Mouse (Mus musculus) E14TG2a.4 (cell line): ENCODE measurements around the gene Pi4kb.
"Not testable (repeated sequence)": the region's sequence is repeated elsewhere in the genome, so short reads cannot be mapped to it uniquely, and the experiment has no call there.

ENCODE experiments used
- H3K27me3 ChIP-seq: 2 replicates; pipeline ENCODE4 v1.6.1; 2014; ENCODE audit warnings: low read length, control low read depth; ENCODE audit not compliant: insufficient read depth
- H3K36me3 ChIP-seq: 2 replicates; pipeline ENCODE4 v1.6.1; 2014; ENCODE audit warnings: low read length, control low read depth; ENCODE audit not compliant: insufficient read depth
- H3K4me1 ChIP-seq: replicated peaks from 2 replicates; pipeline ENCODE4 v1.6.1; 2014; ENCODE audit warnings: low read depth, low read length, control low read depth
- H3K4me3 ChIP-seq: replicated peaks from 2 replicates; pipeline ENCODE4 v1.5.1; 2014; ENCODE audit warnings: mild to moderate bottlenecking, low read length
- H3K9me3 ChIP-seq: 2 replicates; pipeline ENCODE4 v1.6.1; 2014; ENCODE audit warnings: low read length, control low read depth
- CTCF ChIP-seq: conservative IDR thresholded peaks from 2 replicates; pipeline ENCODE4 v1.5.1; 2014; ENCODE audit warnings: low read length
- NANOG ChIP-seq: IDR thresholded peaks from 2 replicates; pipeline ENCODE4 v1.6.1; 2014; ENCODE audit warnings: borderline replicate concordance, low read length, mixed read lengths
- POU5F1 ChIP-seq: IDR thresholded peaks from 2 replicates; pipeline ENCODE4 v1.6.1; 2014; ENCODE audit warnings: low read length, borderline replicate concordance

Pi4kb gene

DNA sequence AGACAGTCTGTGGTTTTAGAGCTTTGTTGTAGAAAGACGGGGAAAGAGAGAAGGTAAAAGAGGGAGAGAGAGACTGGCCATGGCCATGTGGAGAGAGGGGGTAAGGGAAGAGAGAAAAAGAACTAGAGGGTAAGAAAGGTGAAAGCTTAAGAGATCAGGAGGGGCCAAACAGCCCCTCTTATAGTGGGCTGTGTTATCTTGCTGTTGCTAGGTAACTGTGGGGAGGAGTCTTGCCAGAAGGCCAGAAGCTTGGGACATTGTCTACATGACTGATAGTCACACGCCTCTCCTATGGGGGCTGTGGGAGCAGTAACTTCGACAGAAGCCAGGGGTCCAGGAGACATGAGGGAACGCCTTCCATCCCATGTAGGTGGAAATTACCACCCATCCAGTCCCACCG lies 50.7 kb downstream of the Pi4kb start:
- Histone ChIP-seq H3K4me1 (peaks cover 37% of the 10 kb centered on the region), H3K27me3 (no peaks in the 10 kb centered on the region), H3K9me3 (no peaks in the 10 kb centered on the region), H3K36me3 (peaks cover 16% of the 10 kb centered on the region), H3K4me3 (peak overlapping the region; percentile 26; the same call in 1 of the 2 replicates)
- TF ChIP-seq CTCF, result no peak
- no peak for TF ChIP-seq POU5F1
- TF ChIP-seq NANOG, result no peak

DNA sequence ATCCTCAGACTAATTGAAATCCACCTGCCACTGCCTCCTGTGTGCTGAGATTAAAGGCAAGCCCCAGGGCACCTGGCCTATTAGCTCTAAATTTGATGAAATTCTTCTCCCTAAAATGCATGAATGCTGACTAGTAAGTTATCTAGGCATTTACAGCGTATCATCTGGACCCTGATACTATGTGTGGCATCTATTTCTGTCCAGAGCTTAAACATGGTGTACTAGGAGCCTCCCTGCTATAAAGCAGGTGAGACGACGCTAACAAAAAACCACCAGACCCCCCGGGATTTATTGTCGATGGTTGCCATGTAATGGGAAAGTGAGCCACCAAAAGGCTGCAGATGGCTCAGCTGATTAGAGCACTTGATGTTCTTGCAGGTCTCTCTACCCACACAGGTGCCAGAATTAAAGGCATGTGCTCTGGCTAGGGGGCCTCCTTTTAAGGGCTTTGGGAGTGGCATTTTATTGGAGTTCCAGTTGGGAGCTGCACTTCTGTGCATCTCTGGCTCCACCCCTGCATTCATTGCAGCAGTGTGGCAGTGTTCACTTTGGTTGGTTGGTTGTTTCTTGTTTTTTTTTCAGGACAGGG lies 52.6 kb downstream of the Pi4kb start:
- peaks cover 35% of the 10 kb centered on the region for H3K36me3 ChIP-seq
- H3K4me3 ChIP-seq, result no peak overlapping the region
- no peaks in the 10 kb centered on the region for H3K27me3 ChIP-seq
- H3K4me1 ChIP-seq, result peaks cover 44% of the 10 kb centered on the region
- no peaks in the 10 kb centered on the region for H3K9me3 ChIP-seq
- no peak for TF ChIP-seq NANOG
- TF ChIP-seq POU5F1, result no peak
- no peak for TF ChIP-seq CTCF

DNA sequence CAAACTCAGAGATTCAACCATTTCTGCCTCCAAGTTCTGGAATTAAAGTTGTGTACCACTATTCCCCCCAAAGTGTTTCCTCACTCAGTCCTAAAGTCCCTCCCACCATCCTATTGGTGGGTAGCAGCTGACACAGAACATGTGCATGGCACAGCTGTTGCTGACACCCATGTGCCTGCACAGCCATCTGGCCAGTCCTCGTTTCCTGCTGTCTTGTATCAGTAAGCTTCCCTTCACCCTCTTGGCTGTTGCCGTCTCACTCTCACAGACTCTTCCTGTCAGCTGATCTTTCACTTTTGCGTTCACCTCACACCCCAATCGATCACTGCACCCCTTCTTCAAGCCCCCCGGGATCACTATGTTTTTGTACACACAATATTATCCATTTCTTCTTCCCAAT lies 53.2 kb downstream of the Pi4kb start:
- TF ChIP-seq POU5F1, result no peak
- Histone ChIP-seq H3K4me1 (peaks cover 44% of the 10 kb centered on the region), H3K4me3 (no peak overlapping the region), H3K27me3 (no peaks in the 10 kb centered on the region), H3K9me3 (no peaks in the 10 kb centered on the region), H3K36me3 (peaks cover 41% of the 10 kb centered on the region)

DNA sequence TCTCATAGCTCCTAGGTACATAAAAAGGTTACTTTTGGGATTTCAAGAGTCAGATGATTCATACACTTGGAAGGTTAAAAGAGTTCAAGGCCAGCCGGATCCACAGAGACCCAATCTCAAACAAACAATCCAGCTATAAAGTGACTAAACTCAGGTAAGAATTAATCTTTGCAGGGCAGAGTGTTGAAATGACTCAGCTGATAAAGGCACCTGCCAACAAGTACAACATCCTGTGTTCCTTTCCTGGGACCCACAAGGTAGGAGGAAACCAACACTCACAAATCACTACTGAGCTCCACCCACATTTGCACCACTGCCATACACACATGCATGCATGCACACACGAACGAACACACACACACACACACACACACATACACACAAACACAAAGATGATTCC lies 54.1 kb downstream of the Pi4kb start:
- peaks cover 50% of the 10 kb centered on the region for H3K36me3 ChIP-seq
- TF ChIP-seq CTCF (no peak), POU5F1 (no peak), NANOG (no peak)
- H3K9me3 ChIP-seq, result no peaks in the 10 kb centered on the region
- no peaks in the 10 kb centered on the region for H3K27me3 ChIP-seq
- H3K4me1 ChIP-seq, result peaks cover 44% of the 10 kb centered on the region
- H3K4me3 ChIP-seq, result no peak overlapping the region

DNA sequence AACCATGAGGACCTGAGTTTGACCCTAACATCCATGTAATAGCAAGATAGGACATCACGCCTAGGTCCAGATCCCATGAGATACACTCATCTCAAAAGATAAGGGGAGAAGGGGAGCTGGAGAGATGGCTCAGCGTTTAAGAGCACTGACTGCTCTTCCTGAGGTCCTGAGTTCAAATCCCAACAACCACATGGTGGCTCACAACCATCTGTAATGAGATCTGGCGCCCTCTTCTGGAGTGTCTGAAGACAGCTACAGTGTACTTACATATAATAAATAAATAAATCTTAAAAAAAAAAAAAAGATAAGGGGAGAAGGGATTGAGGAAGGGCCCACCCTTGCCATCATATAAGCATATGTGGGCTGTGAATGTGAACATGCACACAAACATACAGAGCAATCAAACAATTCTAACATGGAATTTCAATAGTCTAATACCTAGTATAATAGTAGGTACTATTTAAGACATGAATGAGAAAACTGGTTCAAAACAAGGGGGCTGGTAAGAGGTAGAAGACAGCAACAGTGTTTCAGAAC lies 54.8 kb downstream of the Pi4kb start:
- Histone ChIP-seq H3K36me3 (peaks cover 57% of the 10 kb centered on the region), H3K4me1 (peaks cover 41% of the 10 kb centered on the region)
- peak; percentile 26 for TF ChIP-seq CTCF
- not testable (repeated sequence) for H3K9me3 ChIP-seq, H3K4me3 ChIP-seq, H3K27me3 ChIP-seq

DNA sequence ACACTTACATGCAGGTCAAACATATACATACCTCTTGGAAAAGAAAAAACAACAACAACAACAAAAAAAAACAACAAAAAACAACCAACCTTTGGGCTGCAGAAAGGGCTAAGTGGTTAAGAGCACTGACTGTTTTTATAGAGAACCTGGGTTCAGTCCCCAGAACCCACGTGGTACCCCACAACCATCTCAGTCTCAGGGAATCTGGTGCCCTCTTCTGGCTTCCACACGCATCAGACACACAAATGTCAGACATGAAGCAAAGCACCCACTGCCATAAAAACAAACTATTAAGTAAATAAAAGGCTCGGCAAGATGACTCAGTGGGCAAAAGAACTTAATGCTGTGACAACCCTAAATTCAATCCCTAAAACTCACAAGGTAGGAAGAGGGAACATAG lies 55.4 kb downstream of the Pi4kb start:
- H3K4me1 ChIP-seq, result peaks cover 39% of the 10 kb centered on the region
- no peaks in the 10 kb centered on the region for H3K27me3 ChIP-seq
- peaks cover 63% of the 10 kb centered on the region for H3K36me3 ChIP-seq
- no peak for TF ChIP-seq CTCF
- no peak for TF ChIP-seq NANOG
- no peak for TF ChIP-seq POU5F1
- H3K9me3 ChIP-seq, result no peaks in the 10 kb centered on the region
- H3K4me3 ChIP-seq, result no peak overlapping the region

DNA sequence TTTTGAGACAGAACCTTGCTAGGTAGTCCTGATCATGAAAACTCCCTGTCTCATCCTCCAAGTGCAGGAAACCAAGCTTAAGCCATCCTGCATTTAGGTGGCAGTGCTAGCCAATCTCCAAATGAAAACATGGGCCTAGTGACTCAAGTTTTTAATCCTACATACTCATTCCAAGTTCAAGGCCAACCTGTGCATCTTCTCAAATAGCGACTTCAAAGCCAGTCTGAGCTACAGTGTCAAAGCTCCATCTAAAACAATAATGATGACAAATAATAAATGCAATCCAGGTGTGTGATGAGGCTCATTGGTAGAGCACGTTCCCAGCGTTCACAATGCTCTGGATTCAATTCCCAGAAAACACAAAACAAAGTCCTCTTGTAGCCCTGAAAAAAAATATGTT lies 67.1 kb downstream of the Pi4kb start:
- Histone ChIP-seq H3K27me3 (no peaks in the 10 kb centered on the region), H3K9me3 (no peaks in the 10 kb centered on the region), H3K4me1 (peaks cover 48% of the 10 kb centered on the region), H3K36me3 (peaks cover 39% of the 10 kb centered on the region), H3K4me3 (peak overlapping the region; percentile 92)
- no peak for TF ChIP-seq CTCF
- TF ChIP-seq NANOG, result no peak
- TF ChIP-seq POU5F1, result no peak

DNA sequence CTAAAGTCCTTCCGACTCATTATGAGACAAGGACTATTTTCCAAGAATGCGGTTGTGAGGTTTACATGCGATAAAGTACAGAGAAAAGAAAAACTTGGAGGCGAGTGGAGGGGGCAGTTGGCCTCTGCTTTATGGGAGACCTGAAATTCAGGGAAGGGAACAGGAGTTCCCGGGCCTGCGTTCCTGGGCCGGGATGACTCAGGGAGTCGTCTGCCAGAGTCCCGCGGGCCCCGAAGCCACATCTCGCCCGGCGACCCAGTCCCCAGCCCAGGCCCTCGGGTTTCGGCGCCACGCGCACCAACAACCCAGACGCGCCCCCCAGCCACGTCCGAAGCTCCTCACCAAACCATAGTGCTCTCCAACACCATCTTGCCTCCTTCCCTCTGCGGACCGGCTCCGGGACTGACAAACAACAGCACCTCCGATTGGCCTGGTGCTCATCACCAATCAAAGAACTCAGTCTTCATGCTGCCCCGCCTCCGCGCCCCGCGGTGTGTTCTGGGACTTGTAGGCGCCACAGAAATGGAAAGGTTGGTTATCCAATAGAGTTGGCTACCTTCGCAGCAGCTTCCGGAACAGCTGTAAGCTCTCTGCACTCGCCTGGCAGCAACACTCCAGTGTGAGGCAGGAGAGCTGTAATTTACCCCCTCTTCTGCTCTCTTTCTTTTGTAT lies 67.8 kb downstream of the Pi4kb start, which contains the start of gene Psmd4:
TSS of gene Psmd4 (minus strand) at position 449 of the 672 bp plus-strand sequence.
- peaks cover 33% of the 10 kb centered on the region for H3K36me3 ChIP-seq
- no peaks in the 10 kb centered on the region for H3K9me3 ChIP-seq
- peak within 1 kb of the TSS; percentile 92 for H3K4me3 ChIP-seq
- H3K4me1 ChIP-seq, result peaks cover 43% of the 10 kb centered on the region
- TF ChIP-seq POU5F1, result no peak
- TF ChIP-seq CTCF, result no peak
- no peak for TF ChIP-seq NANOG
- H3K27me3 ChIP-seq, result no peaks in the 10 kb centered on the region

DNA sequence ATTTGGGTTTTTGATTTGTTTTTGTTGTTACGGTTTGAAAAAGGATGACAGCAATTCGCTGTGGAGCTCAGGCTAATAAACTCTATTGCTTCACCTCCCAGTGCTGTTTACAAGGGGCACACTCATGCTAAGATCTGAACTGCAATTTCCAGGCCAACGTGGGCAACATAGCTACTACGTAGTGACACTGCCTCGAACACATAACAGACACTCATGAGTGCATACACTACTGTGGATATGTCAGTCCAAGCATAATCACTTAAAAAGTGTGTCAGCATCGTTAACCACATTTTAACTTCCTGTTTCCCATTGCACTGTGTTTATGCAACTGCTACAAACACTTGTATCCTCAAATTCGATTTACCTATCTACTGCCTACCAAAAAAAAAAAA lies 68.3 kb downstream of the Pi4kb start:
- no peaks in the 10 kb centered on the region for H3K9me3 ChIP-seq
- TF ChIP-seq NANOG, result no peak
- TF ChIP-seq CTCF, result no peak
- no peak for TF ChIP-seq POU5F1
- H3K27me3 ChIP-seq, result no peaks in the 10 kb centered on the region
- H3K4me1 ChIP-seq, result peaks cover 37% of the 10 kb centered on the region
- H3K36me3 ChIP-seq, result peaks cover 27% of the 10 kb centered on the region
- peak overlapping the region; percentile 92 for H3K4me3 ChIP-seq
